Mouse (Mus musculus) brown adipose tissue, adult 24 weeks (tissue): ENCODE measurements around the gene Mctp1. TPM values are rescaled to one million over a fixed set of nuclear protein-coding genes. Genes with fewer than 3 reads are reported as not detected.

ENCODE experiments used
- polyA plus RNA-seq: library from polyadenylated mRNA; stranded (reverse); fragments of >200 nt; gene quantifications from 2 replicates; pipeline ENCODE4 v1.2.4, GENCODE M21; 2012; ENCODE audit not compliant: missing spikeins, insufficient read depth, insufficient read length

Mctp1 gene
- polyA plus RNA-seq, 1 experiment, result 2.3 TPM

Other genes starting within 250 kb of the Mctp1 start
- not detected in 2 replicates for gene Fam81b, start 79.5 kb upstream of the Mctp1 start, polyA plus RNA-seq